In the genomic region with DNA sequence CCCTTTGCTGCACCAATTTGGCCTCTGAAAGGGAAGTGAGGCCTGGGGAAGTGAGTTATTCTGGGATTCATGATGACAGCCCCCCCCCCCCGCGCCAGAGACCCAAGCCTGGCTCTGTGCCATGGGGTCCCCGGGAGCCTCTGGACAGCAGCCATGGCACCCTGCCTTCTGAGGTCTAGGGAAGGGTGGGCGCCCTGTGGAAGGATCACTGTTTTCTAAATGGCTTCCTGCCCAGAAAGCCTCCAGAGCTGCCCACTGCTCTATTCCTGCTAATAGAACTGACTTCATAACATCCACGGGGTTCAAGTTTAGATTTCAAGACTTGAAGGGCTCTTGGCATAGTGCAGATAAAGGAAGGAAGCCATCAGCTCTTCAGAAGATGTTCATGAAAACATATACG, we compare ENCODE assay signal across 19 mouse cellular contexts. TPM values are rescaled to one million over a fixed set of nuclear protein-coding genes. Genes with fewer than 3 reads are reported as not detected.
DNase-seq lines count a peak whose midpoint lies in the region; ATAC-seq and TF ChIP-seq lines count a peak whose summit lies in the region.
"Had no signal": no experiment of that assay in that cellular context is flagged by ENCODE, and none has a peak within 500 bp of the region (broad histone marks: within the 10 kb centered on the region; RNA-seq: fewer than 3 reads in every experiment).

No protein-coding gene starts in this region.

- H3K9ac ChIP-seq in heart, embryonic 11.5 days (ENCODE audit: low read depth, low read length): no peak overlapping the region
- H3K9ac ChIP-seq in kidney, embryonic 14.5 days (ENCODE audit: low read depth, low read length): no peak overlapping the region
- H3K9ac ChIP-seq: hindbrain, embryonic 12.5 days; kidney, embryonic 15.5 days; limb, embryonic 12.5 days; liver, embryonic 12.5 days had no signal

- TF ChIP-seq CTCF in kidney, adult 2 months (conservative IDR thresholded peaks at IDR 0.05; ENCODE audit: insufficient read depth, insufficient read length, low read depth, low read length): no peak

- peaks cover 3% of the 10 kb centered on the region; the same call in 1 of the 2 replicates for H3K27me3 ChIP-seq in heart, embryonic 11.5 days (ENCODE audit: control insufficient read depth, insufficient read depth, low read length)
- no peaks in the 10 kb centered on the region for H3K27me3 ChIP-seq in kidney, adult 2 months (replicated peaks; ENCODE audit: control insufficient read depth, insufficient read depth, low read length)
- 0 out of 2 replicates have a peak, but pooled peaks cover 3% of the 10 kb centered on the region for H3K27me3 ChIP-seq in kidney, embryonic 14.5 days (ENCODE audit: control insufficient read depth, insufficient read depth, low read length)

- no peak overlapping the region for H3K4me2 ChIP-seq in heart, embryonic 11.5 days
- no peak overlapping the region for H3K4me2 ChIP-seq in kidney, embryonic 14.5 days (replicated peaks; ENCODE audit: low read depth, low read length)
- H3K4me2 ChIP-seq: hindbrain, embryonic 12.5 days; liver, embryonic 12.5 days; midbrain, embryonic 11.5 days had no signal

- H3K36me3 ChIP-seq in heart, embryonic 11.5 days (ENCODE audit: control insufficient read depth, insufficient read depth, low read length): no peaks in the 10 kb centered on the region
- no peaks in the 10 kb centered on the region for H3K36me3 ChIP-seq in kidney, adult 2 months (ENCODE audit: control insufficient read depth, insufficient read depth, low read length)
- no peaks in the 10 kb centered on the region for H3K36me3 ChIP-seq in kidney, embryonic 14.5 days (ENCODE audit: control insufficient read depth, insufficient read depth, low read length)
- H3K36me3 ChIP-seq: hindbrain, embryonic 12.5 days; kidney, embryonic 15.5 days; limb, embryonic 12.5 days; liver, embryonic 12.5 days had no signal

- no peak overlapping the region for H3K4me3 ChIP-seq in heart, embryonic 11.5 days (ENCODE audit: low read depth, low read length)
- no peak overlapping the region for H3K4me3 ChIP-seq in kidney, adult 2 months (ENCODE audit: insufficient read depth, low read depth, low read length)
- no peak overlapping the region for H3K4me3 ChIP-seq in kidney, embryonic 14.5 days (ENCODE audit: low read length)
- H3K4me3 ChIP-seq in brown adipose tissue, adult 24 weeks (ENCODE audit: insufficient read depth, low read depth, low read length): no peak overlapping the region
- H3K4me3 ChIP-seq: hindbrain, embryonic 12.5 days; kidney, embryonic 15.5 days; limb, embryonic 12.5 days; liver, embryonic 12.5 days had no signal

- 0 out of 2 replicates have a peak, but pooled peaks cover 4% of the 10 kb centered on the region for H3K4me1 ChIP-seq in heart, embryonic 11.5 days (ENCODE audit: control insufficient read depth, insufficient read depth, low read length)
- H3K4me1 ChIP-seq in kidney, adult 2 months (ENCODE audit: control insufficient read depth, insufficient read depth, low read length): peaks cover 4% of the 10 kb centered on the region; the same call in 1 of the 2 replicates
- H3K4me1 ChIP-seq in kidney, embryonic 14.5 days (ENCODE audit: control insufficient read depth, insufficient read depth, low read length): no peaks in the 10 kb centered on the region
- peaks cover 6% of the 10 kb centered on the region for H3K4me1 ChIP-seq in brown adipose tissue, adult 24 weeks (ENCODE audit: control insufficient read depth, insufficient read depth, insufficient read length, low read length)
- H3K4me1 ChIP-seq: hindbrain, embryonic 12.5 days; kidney, embryonic 15.5 days; limb, embryonic 12.5 days; liver, embryonic 12.5 days had no signal

- H3K9me3 ChIP-seq in heart, embryonic 11.5 days (replicated peaks; ENCODE audit: control insufficient read depth, low read length): no peaks in the 10 kb centered on the region
- no peaks in the 10 kb centered on the region for H3K9me3 ChIP-seq in kidney, embryonic 14.5 days (ENCODE audit: control insufficient read depth, low read length)
- H3K9me3 ChIP-seq: hindbrain, embryonic 12.5 days; kidney, embryonic 15.5 days; limb, embryonic 12.5 days; liver, embryonic 12.5 days had no signal

- TF ChIP-seq POLR2A in kidney, adult 2 months (IDR thresholded peaks at IDR 0.05; ENCODE audit: low read depth, low read length): no peak

- peak; percentile 90 for DNase-seq in heart, adult 11 months
- peak; percentile 26 for DNase-seq in kidney, adult 2 months
- DNase-seq in lung, postnatal 10 days: peak; percentile 46
- DNase-seq in left cerebral cortex, postnatal 36 days (ENCODE audit: low spot score in 2 of 2): no peak
- DNase-seq: B cell, adult 2 months; retina, postnatal 1 day; right cerebral cortex, postnatal 4 days; thymus, postnatal 14 days had no signal

- H3K27ac ChIP-seq in heart, embryonic 11.5 days (ENCODE audit: low read depth, low read length): no peak overlapping the region
- H3K27ac ChIP-seq in kidney, adult 2 months (ENCODE audit: insufficient read depth, low read depth, low read length): no peak overlapping the region
- H3K27ac ChIP-seq in kidney, embryonic 14.5 days (ENCODE audit: low read depth, low read length): no peak overlapping the region
- peak overlapping the region; percentile 12; the same call in 1 of the 2 replicates for H3K27ac ChIP-seq in brown adipose tissue, adult 24 weeks (replicated peaks; ENCODE audit: low read depth, low read length)
- H3K27ac ChIP-seq: hindbrain, embryonic 12.5 days; kidney, embryonic 15.5 days; limb, embryonic 12.5 days; liver, embryonic 12.5 days had no signal

- no peak for ATAC-seq in heart, embryonic 11.5 days (replicated peaks; ENCODE audit: insufficient number of reproducible peaks, low FRiP score, low TSS enrichment)
- no peak for ATAC-seq in kidney, embryonic 14.5 days (ENCODE audit: low FRiP score, low TSS enrichment)
- ATAC-seq in monocyte, adult 5-6 weeks (replicated peaks; ENCODE audit: insufficient number of reproducible peaks, low FRiP score, low TSS enrichment, poor library complexity, severe bottlenecking): no peak
- ATAC-seq: forebrain, embryonic 16.5 days; inflammation-experienced regulatory T-cells, adult 6 months; liver, embryonic 12.5 days had no signal

- intact Hi-C loops in left cerebral cortex, postnatal 36 days (cut with DNase I): no loop called here

- WGBS in heart, embryonic 11.5 days (ENCODE audit: insufficient replicate concordance): 49% methylated on average over 6 of the region's 6 CpGs
- 57% methylated on average over 6 of the region's 6 CpGs for WGBS in kidney, adult 2 months
- WGBS in kidney, embryonic 14.5 days: 78% methylated on average over 6 of the region's 6 CpGs

RNA-seq across cellular contexts. Expression of gene Stard8, which starts 1.0 kb away (rescaled TPM):
- polyA plus RNA-seq in heart, embryonic 11.5 days (2014; fragmentation: Nextera tagmentation; extraction: Ambion mirVana): 7.9 and 11.8 TPM in 2 replicates
- polyA plus RNA-seq in kidney, adult 2 months (2012; rRNA removed): 62.0 and 82.9 TPM in 2 replicates
- 4.1 and 7.5 TPM in 2 replicates for polyA plus RNA-seq in kidney, embryonic 14.5 days (2014; fragmentation: Nextera tagmentation; extraction: Ambion mirVana)
- polyA plus RNA-seq in brown adipose tissue, adult 24 weeks (2012; ENCODE audit: insufficient read depth, insufficient read length, missing spikeins): 5.0 and 6.7 TPM in 2 replicates
- 10 to 100 TPM; 37.8 to 44.9 TPM for total RNA-seq in left cerebral cortex, postnatal 36 days (2021)
- 5.9 to 8.0 TPM (median 7.1 TPM) in 3 replicates for total RNA-seq in monocyte, adult 5-6 weeks (2017)

Comparison
In these comparisons a context has a peak if more than half of its experiments do, and no peak if none do; other contexts are left out.
1. DNase-seq: peak in heart, adult 11 months (single experiment), kidney, adult 2 months (single experiment) and lung, postnatal 10 days (single experiment); none in left cerebral cortex, postnatal 36 days (0 of 2).